Mouse (Mus musculus): ENCODE measurements around the gene Isg20.
A peak's percentile ranks its signal among the peaks of the same experiment; 100 is the strongest.

Isg20 gene

GRCm38 (mm10) chr7:78882469-78882837 is 30.8 kb upstream of the Isg20 start:
- TF ChIP-seq CTCF (conservative IDR thresholded peaks at IDR 0.05; ENCODE audit: low read length) (no peak), POU5F1 (IDR thresholded peaks at IDR 0.05; ENCODE audit: borderline replicate concordance, low read length) (no peak), NANOG (IDR thresholded peaks at IDR 0.05; ENCODE audit: borderline replicate concordance, low read length) (no peak)
- Histone ChIP-seq H3K27me3 (ENCODE audit: insufficient read depth, low read length) (peaks cover 68% of the 10 kb centered on the region), H3K9me3 (ENCODE audit: low read length) (no peaks in the 10 kb centered on the region), H3K4me1 (replicated peaks; ENCODE audit: low read depth, low read length) (peaks cover 45% of the 10 kb centered on the region), H3K36me3 (ENCODE audit: insufficient read depth, low read length) (no peaks in the 10 kb centered on the region), H3K4me3 (replicated peaks; ENCODE audit: low read length) (peak overlapping the region; percentile 43; the same call in 1 of the 2 replicates)

GRCm38 (mm10) chr7:78883016-78883725 is 30.1 kb upstream of the Isg20 start:
- Histone ChIP-seq H3K36me3 (ENCODE audit: insufficient read depth, low read length) (no peaks in the 10 kb centered on the region), H3K27me3 (ENCODE audit: insufficient read depth, low read length) (peaks cover 71% of the 10 kb centered on the region), H3K9me3 (ENCODE audit: low read length) (no peaks in the 10 kb centered on the region), H3K4me1 (replicated peaks; ENCODE audit: low read depth, low read length) (peaks cover 52% of the 10 kb centered on the region), H3K4me3 (replicated peaks; ENCODE audit: low read length) (peak overlapping the region; percentile 61)
- no peak for TF ChIP-seq NANOG (IDR thresholded peaks at IDR 0.05; ENCODE audit: borderline replicate concordance, low read length)
- TF ChIP-seq CTCF (conservative IDR thresholded peaks at IDR 0.05; ENCODE audit: low read length): no peak
- TF ChIP-seq POU5F1 (IDR thresholded peaks at IDR 0.05; ENCODE audit: borderline replicate concordance, low read length): no peak

- H3K9me3 ChIP-seq (ENCODE audit: low read length): no peaks in the 10 kb centered on the region
- H3K36me3 ChIP-seq (ENCODE audit: insufficient read depth, low read length): no peaks in the 10 kb centered on the region
- peaks cover 73% of the 10 kb centered on the region for H3K27me3 ChIP-seq (ENCODE audit: insufficient read depth, low read length)
- peaks cover 52% of the 10 kb centered on the region for H3K4me1 ChIP-seq (replicated peaks; ENCODE audit: low read depth, low read length)
- TF ChIP-seq CTCF (conservative IDR thresholded peaks at IDR 0.05; ENCODE audit: low read length): no peak
- no peak overlapping the region for H3K4me3 ChIP-seq (replicated peaks; ENCODE audit: low read length)
These were observed 29.5 kb upstream of the Isg20 start for GRCm38 (mm10) chr7:78883726-78884060.

- no peaks in the 10 kb centered on the region for H3K36me3 ChIP-seq (ENCODE audit: insufficient read depth, low read length)
- H3K27me3 ChIP-seq (ENCODE audit: insufficient read depth, low read length): peaks cover 76% of the 10 kb centered on the region
- H3K4me3 ChIP-seq (replicated peaks; ENCODE audit: low read length): no peak overlapping the region
- H3K9me3 ChIP-seq (ENCODE audit: low read length): no peaks in the 10 kb centered on the region
- TF ChIP-seq CTCF (conservative IDR thresholded peaks at IDR 0.05; ENCODE audit: low read length): no peak
- TF ChIP-seq POU5F1 (IDR thresholded peaks at IDR 0.05; ENCODE audit: borderline replicate concordance, low read length): no peak
- no peak for TF ChIP-seq NANOG (IDR thresholded peaks at IDR 0.05; ENCODE audit: borderline replicate concordance, low read length)
- peaks cover 52% of the 10 kb centered on the region for H3K4me1 ChIP-seq (replicated peaks; ENCODE audit: low read depth, low read length)
These were observed 29.1 kb upstream of the Isg20 start for GRCm38 (mm10) chr7:78884139-78884538.

GRCm38 (mm10) chr7:78885404-78885803 is 27.8 kb upstream of the Isg20 start:
- Histone ChIP-seq H3K4me1 (replicated peaks; ENCODE audit: low read depth, low read length) (peaks cover 52% of the 10 kb centered on the region), H3K4me3 (replicated peaks; ENCODE audit: low read length) (peak overlapping the region; percentile 70), H3K9me3 (ENCODE audit: low read length) (no peaks in the 10 kb centered on the region), H3K36me3 (ENCODE audit: insufficient read depth, low read length) (no peaks in the 10 kb centered on the region), H3K27me3 (ENCODE audit: insufficient read depth, low read length) (peaks cover 81% of the 10 kb centered on the region)
- TF ChIP-seq POU5F1 (IDR thresholded peaks at IDR 0.05; ENCODE audit: borderline replicate concordance, low read length) (no peak), NANOG (IDR thresholded peaks at IDR 0.05; ENCODE audit: borderline replicate concordance, low read length) (no peak), CTCF (conservative IDR thresholded peaks at IDR 0.05; ENCODE audit: low read length) (no peak)

- TF ChIP-seq POU5F1 (IDR thresholded peaks at IDR 0.05; ENCODE audit: borderline replicate concordance, low read length): no peak
- TF ChIP-seq CTCF (conservative IDR thresholded peaks at IDR 0.05; ENCODE audit: low read length): no peak
- no peak for TF ChIP-seq NANOG (IDR thresholded peaks at IDR 0.05; ENCODE audit: borderline replicate concordance, low read length)
- Histone ChIP-seq H3K27me3 (ENCODE audit: insufficient read depth, low read length) (peaks cover 74% of the 10 kb centered on the region), H3K4me3 (replicated peaks; ENCODE audit: low read length) (peak overlapping the region; percentile 70; the same call in 1 of the 2 replicates), H3K36me3 (ENCODE audit: insufficient read depth, low read length) (no peaks in the 10 kb centered on the region), H3K9me3 (ENCODE audit: low read length) (no peaks in the 10 kb centered on the region), H3K4me1 (replicated peaks; ENCODE audit: low read depth, low read length) (peaks cover 48% of the 10 kb centered on the region)
These were observed 26.7 kb upstream of the Isg20 start for GRCm38 (mm10) chr7:78886496-78886895.

- peak overlapping the region; percentile 48 for H3K4me3 ChIP-seq (replicated peaks; ENCODE audit: low read length)
- peaks cover 41% of the 10 kb centered on the region for H3K4me1 ChIP-seq (replicated peaks; ENCODE audit: low read depth, low read length)
- no peaks in the 10 kb centered on the region for H3K36me3 ChIP-seq (ENCODE audit: insufficient read depth, low read length)
- TF ChIP-seq NANOG (IDR thresholded peaks at IDR 0.05; ENCODE audit: borderline replicate concordance, low read length): no peak
- TF ChIP-seq CTCF (conservative IDR thresholded peaks at IDR 0.05; ENCODE audit: low read length): no peak
- no peak for TF ChIP-seq POU5F1 (IDR thresholded peaks at IDR 0.05; ENCODE audit: borderline replicate concordance, low read length)
- peaks cover 67% of the 10 kb centered on the region for H3K27me3 ChIP-seq (ENCODE audit: insufficient read depth, low read length)
- no peaks in the 10 kb centered on the region for H3K9me3 ChIP-seq (ENCODE audit: low read length)
These were observed 25.8 kb upstream of the Isg20 start for GRCm38 (mm10) chr7:78887431-78887842.

GRCm38 (mm10) chr7:78890641-78891040 is 22.6 kb upstream of the Isg20 start:
- Histone ChIP-seq H3K4me1 (replicated peaks; ENCODE audit: low read depth, low read length) (peaks cover 43% of the 10 kb centered on the region), H3K36me3 (ENCODE audit: insufficient read depth, low read length) (no peaks in the 10 kb centered on the region), H3K27me3 (ENCODE audit: insufficient read depth, low read length) (peaks cover 42% of the 10 kb centered on the region), H3K9me3 (ENCODE audit: low read length) (no peaks in the 10 kb centered on the region), H3K4me3 (replicated peaks; ENCODE audit: low read length) (no peak overlapping the region)
- TF ChIP-seq CTCF (conservative IDR thresholded peaks at IDR 0.05; ENCODE audit: low read length) (peak; percentile 97), POU5F1 (IDR thresholded peaks at IDR 0.05; ENCODE audit: borderline replicate concordance, low read length) (no peak), NANOG (IDR thresholded peaks at IDR 0.05; ENCODE audit: borderline replicate concordance, low read length) (no peak)

GRCm38 (mm10) chr7:78893917-78894316 is 19.3 kb upstream of the Isg20 start:
- TF ChIP-seq CTCF (conservative IDR thresholded peaks at IDR 0.05; ENCODE audit: low read length): no peak
- TF ChIP-seq POU5F1 (IDR thresholded peaks at IDR 0.05; ENCODE audit: borderline replicate concordance, low read length): no peak
- Histone ChIP-seq H3K9me3 (ENCODE audit: low read length) (no peaks in the 10 kb centered on the region), H3K36me3 (ENCODE audit: insufficient read depth, low read length) (peaks cover 20% of the 10 kb centered on the region), H3K4me3 (replicated peaks; ENCODE audit: low read length) (0 out of 2 replicates have a peak overlapping the region, but pooled peaks have one; percentile 3), H3K4me1 (replicated peaks; ENCODE audit: low read depth, low read length) (peaks cover 41% of the 10 kb centered on the region), H3K27me3 (ENCODE audit: insufficient read depth, low read length) (peaks cover 16% of the 10 kb centered on the region)

Data from E14TG2a.4 (cell line).